Mouse (Mus musculus): ENCODE results near the gene Zfp942.
A peak's percentile ranks its signal among the peaks of the same experiment; 100 is the strongest.

Zfp942 gene

DNA sequence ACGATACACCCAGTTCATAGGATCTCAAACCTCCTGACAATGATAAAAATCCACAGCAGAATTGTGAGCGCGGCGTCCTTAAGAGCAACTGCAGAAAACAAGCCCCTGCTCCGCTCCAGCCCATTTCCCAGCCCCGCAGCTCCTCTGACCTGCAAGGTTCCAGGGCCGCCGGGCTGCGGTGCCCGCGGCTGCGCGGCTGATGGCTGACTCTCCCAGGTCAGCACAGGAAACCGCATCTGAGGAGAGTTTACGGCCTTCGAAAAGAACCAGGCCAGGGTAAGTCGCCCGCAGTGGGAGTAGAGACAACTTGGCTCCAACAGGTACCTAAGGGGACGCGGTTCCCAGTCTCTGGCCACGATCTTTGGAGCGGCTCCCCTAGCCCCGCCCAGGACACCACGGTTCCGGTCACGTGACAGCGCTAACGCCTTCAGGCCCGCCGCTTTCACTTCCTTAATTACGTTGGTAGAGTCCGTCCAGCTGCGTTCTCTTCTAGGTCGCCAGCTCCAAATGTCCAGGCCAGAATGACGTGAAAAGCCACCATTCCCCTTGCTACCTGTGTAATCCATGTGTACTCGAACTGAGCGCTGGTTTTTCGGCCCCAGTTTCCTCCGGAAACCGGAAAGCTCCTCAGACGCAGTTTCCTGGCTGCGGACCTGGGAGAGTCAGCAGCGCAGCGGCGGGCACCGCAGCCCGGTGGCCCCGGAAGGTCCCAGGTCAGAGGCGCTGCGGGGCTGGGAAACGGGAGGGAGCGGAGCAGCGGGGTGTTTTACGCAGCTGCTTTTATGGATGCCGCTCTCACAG, at the start of gene Zfp942, which contains the start of gene Zfp943:
TSS of gene Zfp942 (minus strand) at position 358 of the 801 bp plus-strand sequence.
TSS of gene Zfp943 (plus strand) at position 446 of the 801 bp plus-strand sequence.
- DNase-seq: peak; percentile 70 to 78

DNA sequence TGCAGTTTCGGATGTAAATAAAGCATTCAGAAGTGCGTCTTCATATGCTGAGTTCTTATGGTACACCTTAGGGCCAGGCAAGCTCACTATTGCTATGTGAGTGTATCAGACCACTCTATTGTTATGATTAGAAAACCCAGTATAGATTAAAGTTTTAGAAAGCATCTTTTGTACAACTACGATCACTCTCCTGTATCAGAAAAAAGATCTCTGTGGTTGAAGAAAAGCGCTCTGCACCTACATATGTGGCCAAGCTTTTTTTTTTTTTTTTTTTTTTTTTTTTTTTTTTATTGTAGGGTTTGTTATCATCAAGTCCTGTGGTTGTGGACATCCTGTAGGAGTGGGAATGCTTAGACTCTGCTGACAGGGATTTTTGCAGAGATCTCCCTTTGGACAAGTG, 1.0 kb upstream of the Zfp942 start:
- DNase-seq: no peak

DNA sequence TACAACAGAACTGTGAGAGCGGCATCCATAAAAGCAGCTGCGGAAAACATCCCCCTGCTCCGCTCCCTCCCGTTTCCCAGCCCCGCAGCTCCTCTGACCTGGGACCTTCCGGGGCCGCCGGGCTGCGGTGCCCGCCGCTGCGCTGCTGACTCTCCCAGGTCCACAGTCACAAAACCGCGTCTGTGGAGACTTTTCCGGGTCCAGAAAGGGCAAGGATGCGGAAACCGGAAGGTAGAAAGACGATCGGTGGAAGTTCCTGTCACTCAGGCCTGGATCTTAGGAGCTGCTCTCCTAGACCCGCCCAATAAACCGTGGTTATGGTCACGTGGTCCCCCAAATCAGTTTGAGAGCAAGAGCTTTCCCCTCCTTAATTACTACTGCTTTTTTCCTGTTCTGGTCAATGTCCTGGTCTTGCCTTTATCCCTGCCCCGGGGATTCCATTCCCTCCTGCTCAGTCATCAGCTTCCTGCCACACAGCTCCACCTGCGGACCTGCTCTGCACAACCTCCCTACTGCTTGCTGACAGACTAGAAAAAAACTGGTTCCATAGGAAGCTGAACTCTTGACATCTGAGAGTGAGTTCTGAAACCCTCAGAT, 52.7 kb downstream of the Zfp942 start, which contains the start of gene Zfp995:
TSS of gene Zfp995 (minus strand) at position 471 of the 597 bp plus-strand sequence.
- peak; percentile 61 to 77 for DNase-seq

DNA sequence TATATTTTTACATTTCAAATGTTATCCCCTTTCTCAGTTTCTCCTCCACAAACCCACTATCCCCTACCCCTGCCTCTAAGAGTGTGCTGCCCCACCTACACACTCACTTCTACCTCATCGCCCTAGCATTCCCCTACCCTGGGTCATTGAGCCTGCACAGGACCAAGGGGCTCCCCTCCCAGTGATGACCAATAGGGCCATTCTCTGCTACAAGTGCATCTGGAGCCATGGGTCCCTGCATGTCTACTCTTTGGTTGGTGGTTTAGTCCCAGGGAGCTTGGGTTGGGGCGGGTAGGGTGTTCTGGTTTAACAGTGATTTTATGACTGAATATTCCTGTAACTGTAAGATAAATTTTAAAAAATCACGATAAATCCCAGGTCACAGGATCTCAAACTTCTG, 53.2 kb downstream of the Zfp942 start:
- no peak for DNase-seq
